23 mouse cellular contexts compared by ENCODE assay signal in genomic region chr10:124733103-124733502, GRCm38 (mm10).
DNase-seq lines count a peak whose midpoint lies in the region; ATAC-seq and TF ChIP-seq lines count a peak whose summit lies in the region.
"Had no signal": no experiment of that assay in that cellular context is flagged by ENCODE, and none has a peak within 500 bp of the region (broad histone marks: within the 10 kb centered on the region; RNA-seq: fewer than 3 reads in every experiment).

No protein-coding gene starts in this region.

- H3K4me1 ChIP-seq in kidney, postnatal 0 days (replicated peaks; ENCODE audit: insufficient read depth, low read length) = no peaks in the 10 kb centered on the region
- no peaks in the 10 kb centered on the region for H3K4me1 ChIP-seq in kidney, adult 2 months (ENCODE audit: control insufficient read depth, insufficient read depth, low read length)
- peaks cover 4% of the 10 kb centered on the region; the same call in 1 of the 2 replicates for H3K4me1 ChIP-seq in liver, adult 2 months (ENCODE audit: control insufficient read depth, insufficient read depth, low read length)
- H3K4me1 ChIP-seq: embryonic facial prominence, embryonic 12.5 days; embryonic facial prominence, embryonic 15.5 days; forebrain, embryonic 10.5 days; forebrain, embryonic 12.5 days had no signal

- no peak overlapping the region for H3K4me3 ChIP-seq in kidney, postnatal 0 days (replicated peaks; ENCODE audit: low read depth, low read length)
- H3K4me3 ChIP-seq in kidney, adult 2 months (ENCODE audit: insufficient read depth, low read depth, low read length) = no peak overlapping the region
- H3K4me3 ChIP-seq in liver, adult 2 months (ENCODE audit: insufficient read depth, low read depth, low read length) = no peak overlapping the region
- H3K4me3 ChIP-seq: embryonic facial prominence, embryonic 12.5 days; embryonic facial prominence, embryonic 15.5 days; erythroblast, embryonic 14.5 days; forebrain, embryonic 10.5 days; forebrain, embryonic 12.5 days had no signal

- TF ChIP-seq CTCF in kidney, postnatal 0 days (IDR thresholded peaks at IDR 0.05; ENCODE audit: low read depth) = no peak
- no peak for TF ChIP-seq CTCF in kidney, adult 2 months (conservative IDR thresholded peaks at IDR 0.05; ENCODE audit: insufficient read depth, insufficient read length, low read depth, low read length)
- TF ChIP-seq CTCF in liver, adult 2 months (IDR thresholded peaks at IDR 0.05; ENCODE audit: low read depth, low read length) = no peak

- 52% methylated on average over 7 of the region's 7 CpGs for WGBS in kidney, postnatal 0 days
- 62% methylated on average over 7 of the region's 7 CpGs for WGBS in kidney, adult 2 months
- 84% methylated on average over 7 of the region's 7 CpGs for WGBS in liver, adult 2 months

- DNase-seq in kidney, postnatal 0 days (ENCODE audit: low spot score) = peak; percentile 6
- no peak for DNase-seq in kidney, adult 9 months
- DNase-seq in kidney, postnatal 14 days = peak; percentile 3
- no peak for DNase-seq in kidney, adult 2 months
- peak; percentile 23 for DNase-seq in liver, adult 2 months (ENCODE audit: extremely low read depth, low read depth, low spot score)
- DNase-seq in liver = no peak
- DNase-seq: adrenal gland, adult 2 months; adrenal gland, postnatal 10 days; adrenal gland, postnatal 25 days; cerebellum, adult 11 months; cerebellum, adult 18-20 months; cerebellum, adult 8-10 months; cerebellum, adult 9-11 months; cerebellum, postnatal 14 days; cerebellum, postnatal 36 days; embryo, embryonic 11 days had no signal

- H3K4me2 ChIP-seq in kidney, postnatal 0 days (ENCODE audit: low read length) = no peak overlapping the region
- H3K4me2 ChIP-seq: embryonic facial prominence, embryonic 12.5 days; embryonic facial prominence, embryonic 15.5 days; forebrain, embryonic 12.5 days had no signal

- H3K27me3 ChIP-seq in kidney, postnatal 0 days (ENCODE audit: insufficient read depth, low read length) = no peaks in the 10 kb centered on the region
- no peaks in the 10 kb centered on the region for H3K27me3 ChIP-seq in kidney, adult 2 months (replicated peaks; ENCODE audit: control insufficient read depth, insufficient read depth, low read length)
- no peaks in the 10 kb centered on the region for H3K27me3 ChIP-seq in liver, adult 2 months (ENCODE audit: control insufficient read depth, insufficient read depth, low read length)
- H3K27me3 ChIP-seq: embryonic facial prominence, embryonic 12.5 days; embryonic facial prominence, embryonic 15.5 days; forebrain, embryonic 12.5 days had no signal

- no peak for TF ChIP-seq POLR2A in kidney, adult 2 months (IDR thresholded peaks at IDR 0.05; ENCODE audit: low read depth, low read length)
- TF ChIP-seq POLR2A in liver, adult 2 months (IDR thresholded peaks at IDR 0.05; ENCODE audit: extremely low read depth, insufficient read depth, low read length) = no peak

- no peaks in the 10 kb centered on the region for H3K79me2 ChIP-seq in liver, adult 2 months (ENCODE audit: control insufficient read depth, insufficient read depth, low read length)

- no peaks in the 10 kb centered on the region for H3K9me3 ChIP-seq in kidney, postnatal 0 days (replicated peaks; ENCODE audit: low read length)
- H3K9me3 ChIP-seq: embryonic facial prominence, embryonic 12.5 days; embryonic facial prominence, embryonic 15.5 days; forebrain, embryonic 10.5 days; forebrain, embryonic 12.5 days had no signal

- H3K9ac ChIP-seq in kidney, postnatal 0 days (ENCODE audit: low read depth, low read length) = no peak overlapping the region
- H3K9ac ChIP-seq in liver, adult 2 months (ENCODE audit: low read depth, low read length) = no peak overlapping the region
- H3K9ac ChIP-seq: embryonic facial prominence, embryonic 12.5 days; embryonic facial prominence, embryonic 15.5 days; forebrain, embryonic 12.5 days had no signal

- no peak for ATAC-seq in kidney, postnatal 0 days (replicated peaks; ENCODE audit: low FRiP score, low read depth)
- ATAC-seq: forebrain, embryonic 14.5 days; forebrain, embryonic 16.5 days had no signal

- H3K27ac ChIP-seq in kidney, postnatal 0 days = no peak overlapping the region
- no peak overlapping the region for H3K27ac ChIP-seq in kidney, adult 2 months (ENCODE audit: insufficient read depth, low read depth, low read length)
- H3K27ac ChIP-seq in liver, adult 2 months (replicated peaks; ENCODE audit: insufficient read depth, low read depth, low read length) = no peak overlapping the region
- H3K27ac ChIP-seq: embryonic facial prominence, embryonic 12.5 days; embryonic facial prominence, embryonic 15.5 days; forebrain, embryonic 10.5 days; forebrain, embryonic 12.5 days had no signal

- H3K36me3 ChIP-seq in kidney, postnatal 0 days (ENCODE audit: insufficient read depth, low read length) = no peaks in the 10 kb centered on the region
- H3K36me3 ChIP-seq in kidney, adult 2 months (ENCODE audit: control insufficient read depth, insufficient read depth, low read length) = no peaks in the 10 kb centered on the region
- no peaks in the 10 kb centered on the region for H3K36me3 ChIP-seq in liver, adult 2 months (ENCODE audit: control insufficient read depth, insufficient read depth, low read length)
- H3K36me3 ChIP-seq: embryonic facial prominence, embryonic 12.5 days; embryonic facial prominence, embryonic 15.5 days; forebrain, embryonic 10.5 days; forebrain, embryonic 12.5 days had no signal

Comparison
In these comparisons a context has a peak if more than half of its experiments do, and no peak if none do; other contexts are left out.
1. DNase-seq: peak in kidney, postnatal 0 days (single experiment), kidney, postnatal 14 days (single experiment) and liver, adult 2 months (single experiment); none in kidney, adult 9 months (single experiment), kidney, adult 2 months (single experiment) and liver (single experiment).